Mouse (Mus musculus): ENCODE results near the gene Cdc42ep5. TPM values are rescaled to one million over a fixed set of nuclear protein-coding genes. Genes with fewer than 3 reads are reported as not detected.

Gene Cdc42ep5
- polyA plus RNA-seq, 1 experiment = not detected

- WGBS = 25% methylated on average over 10 of the region's 10 CpGs
- Histone ChIP-seq H3K4me1 (ENCODE audit: control insufficient read depth, insufficient read depth, low read length) (peaks cover 35% of the 10 kb centered on the region), H3K4me3 (ENCODE audit: insufficient read depth, low read depth, low read length) (peak overlapping the region; percentile 41), H3K27ac (ENCODE audit: insufficient read depth, low read depth, low read length) (peak overlapping the region; percentile 97)
- TF ChIP-seq CTCF (IDR thresholded peaks at IDR 0.05; ENCODE audit: insufficient read depth, low read depth, low read length) = no peak
- no peak for TF ChIP-seq POLR2A (IDR thresholded peaks at IDR 0.05; ENCODE audit: insufficient read depth, low read depth, low read length)
Measured at GRCm38 (mm10) chr7:4122783-4123182, 41.9 kb downstream of the Cdc42ep5 start.

- 14% methylated on average over 11 of the region's 11 CpGs for WGBS
- Histone ChIP-seq H3K4me3 (ENCODE audit: insufficient read depth, low read depth, low read length) (peak overlapping the region; percentile 41), H3K4me1 (ENCODE audit: control insufficient read depth, insufficient read depth, low read length) (peaks cover 33% of the 10 kb centered on the region), H3K27ac (ENCODE audit: insufficient read depth, low read depth, low read length) (peak overlapping the region; percentile 97)
- TF ChIP-seq POLR2A (IDR thresholded peaks at IDR 0.05; ENCODE audit: insufficient read depth, low read depth, low read length) (no peak), CTCF (IDR thresholded peaks at IDR 0.05; ENCODE audit: insufficient read depth, low read depth, low read length) (no peak)
Measured at GRCm38 (mm10) chr7:4122076-4122768, 42.4 kb downstream of the Cdc42ep5 start.

- peaks cover 27% of the 10 kb centered on the region for H3K4me1 ChIP-seq (ENCODE audit: control insufficient read depth, insufficient read depth, low read length)
- peak; percentile 36; the same call in 1 of the 2 replicates for TF ChIP-seq POLR2A (IDR thresholded peaks at IDR 0.05; ENCODE audit: insufficient read depth, low read depth, low read length)
- TF ChIP-seq CTCF (IDR thresholded peaks at IDR 0.05; ENCODE audit: insufficient read depth, low read depth, low read length) = no peak
- 5% methylated on average over 19 of the region's 19 CpGs for WGBS
- H3K27ac ChIP-seq (ENCODE audit: insufficient read depth, low read depth, low read length) = peak overlapping the region; percentile 97
- peak overlapping the region; percentile 80 for H3K4me3 ChIP-seq (ENCODE audit: insufficient read depth, low read depth, low read length)
Measured at GRCm38 (mm10) chr7:4119976-4120921, 44.4 kb downstream of the Cdc42ep5 start.

- 1% methylated on average over 36 of the region's 37 CpGs for WGBS
- Histone ChIP-seq H3K27ac (ENCODE audit: insufficient read depth, low read depth, low read length) (peak within 1 kb of the TSS; percentile 97), H3K4me1 (ENCODE audit: control insufficient read depth, insufficient read depth, low read length) (peaks cover 19% of the 10 kb centered on the region), H3K4me3 (ENCODE audit: insufficient read depth, low read depth, low read length) (peak within 1 kb of the TSS; percentile 80)
- peak; percentile 37; the same call in 1 of the 2 replicates for TF ChIP-seq POLR2A (IDR thresholded peaks at IDR 0.05; ENCODE audit: insufficient read depth, low read depth, low read length)
- peak; percentile 92 for TF ChIP-seq CTCF (IDR thresholded peaks at IDR 0.05; ENCODE audit: insufficient read depth, low read depth, low read length)
Measured at GRCm38 (mm10) chr7:4119344-4119902, 45.2 kb downstream of the Cdc42ep5 start, which contains the start of gene Ttyh1. Gene Ttyh1 (plus strand): TSS chr7:4119408.

GRCm38 (mm10) chr7:4117050-4117814, 47.4 kb downstream of the Cdc42ep5 start:
- H3K27ac ChIP-seq (ENCODE audit: insufficient read depth, low read depth, low read length) = no peak overlapping the region
- H3K4me1 ChIP-seq (ENCODE audit: control insufficient read depth, insufficient read depth, low read length) = peaks cover 5% of the 10 kb centered on the region
- TF ChIP-seq POLR2A (IDR thresholded peaks at IDR 0.05; ENCODE audit: insufficient read depth, low read depth, low read length) = no peak
- no peak for TF ChIP-seq CTCF (IDR thresholded peaks at IDR 0.05; ENCODE audit: insufficient read depth, low read depth, low read length)
- H3K4me3 ChIP-seq (ENCODE audit: insufficient read depth, low read depth, low read length) = no peak overlapping the region
- 60% methylated on average over 8 of the region's 8 CpGs for WGBS

GRCm38 (mm10) chr7:4111766-4112165, 52.9 kb downstream of the Cdc42ep5 start:
- WGBS = 30% methylated on average over 3 of the region's 3 CpGs
- TF ChIP-seq POLR2A (IDR thresholded peaks at IDR 0.05; ENCODE audit: insufficient read depth, low read depth, low read length) (no peak), CTCF (IDR thresholded peaks at IDR 0.05; ENCODE audit: insufficient read depth, low read depth, low read length) (no peak)
- Histone ChIP-seq H3K4me1 (ENCODE audit: control insufficient read depth, insufficient read depth, low read length) (no peaks in the 10 kb centered on the region), H3K27ac (ENCODE audit: insufficient read depth, low read depth, low read length) (peak overlapping the region; percentile 68), H3K4me3 (ENCODE audit: insufficient read depth, low read depth, low read length) (no peak overlapping the region)

GRCm38 (mm10) chr7:4103411-4103810, 61.2 kb downstream of the Cdc42ep5 start:
- H3K4me1 ChIP-seq (ENCODE audit: control insufficient read depth, insufficient read depth, low read length) = no peaks in the 10 kb centered on the region
- no peak for TF ChIP-seq POLR2A (IDR thresholded peaks at IDR 0.05; ENCODE audit: insufficient read depth, low read depth, low read length)
- no peak for TF ChIP-seq CTCF (IDR thresholded peaks at IDR 0.05; ENCODE audit: insufficient read depth, low read depth, low read length)
- H3K27ac ChIP-seq (ENCODE audit: insufficient read depth, low read depth, low read length) = no peak overlapping the region
- no peak overlapping the region for H3K4me3 ChIP-seq (ENCODE audit: insufficient read depth, low read depth, low read length)
- 7% methylated on average over 4 of the region's 4 CpGs for WGBS

Other genes with a start within 250 kb of the Cdc42ep5 start
- gene Lilra6, start 249.4 kb downstream of the Cdc42ep5 start, polyA plus RNA-seq (2012; ENCODE audit: insufficient read depth, insufficient read length, low replicate concordance, missing spikeins) = not detected in 2 replicates
- gene Lair1, start 101.7 kb downstream of the Cdc42ep5 start, polyA plus RNA-seq (2012; ENCODE audit: insufficient read depth, insufficient read length, low replicate concordance, missing spikeins) = not detected in 2 replicates
- gene Ttyh1, start 45.5 kb downstream of the Cdc42ep5 start, polyA plus RNA-seq (2012; ENCODE audit: insufficient read depth, insufficient read length, low replicate concordance, missing spikeins) = 162 and 238 TPM in 2 replicates
- 552 and 558 TPM in 2 replicates for gene Leng8, start 27.8 kb downstream of the Cdc42ep5 start, polyA plus RNA-seq (2012; ENCODE audit: insufficient read depth, insufficient read length, low replicate concordance, missing spikeins)
- not detected in 2 replicates for gene Leng9, start 14.5 kb downstream of the Cdc42ep5 start, polyA plus RNA-seq (2012; ENCODE audit: insufficient read depth, insufficient read length, low replicate concordance, missing spikeins)
- not detected in 2 replicates for gene Lilra5, start 72.9 kb upstream of the Cdc42ep5 start, polyA plus RNA-seq (2012; ENCODE audit: insufficient read depth, insufficient read length, low replicate concordance, missing spikeins)
- gene Ncr1, start 172.9 kb upstream of the Cdc42ep5 start, polyA plus RNA-seq (2012; ENCODE audit: insufficient read depth, insufficient read length, low replicate concordance, missing spikeins) = not detected in 2 replicates
- not detected in 2 replicates for gene Gp6, start 232.9 kb upstream of the Cdc42ep5 start, polyA plus RNA-seq (2012; ENCODE audit: insufficient read depth, insufficient read length, low replicate concordance, missing spikeins)